Mouse (Mus musculus) forebrain, embryonic 11.5 days (tissue): Measurements from ENCODE around the gene Ptn. TPM values are rescaled to one million over a fixed set of nuclear protein-coding genes. Genes with fewer than 3 reads are reported as not detected.
A peak's percentile ranks its signal among the peaks of the same experiment; 100 is the strongest.

Experiments
- ATAC-seq: fragments of 200-750 bp; cut with Nextera tagmentation; replicated peaks from 2 replicates; pipeline ENCODE4 v1.8.0; 2017; ENCODE audit warnings: moderate TSS enrichment; ENCODE audit not compliant: low FRiP score
- DNase-seq: peaks from one replicate; pipeline ENCODE4 v3.0.0-alpha.2; 2017; ENCODE audit warnings: low spot score
- H3K27ac ChIP-seq: fragments of 300-500 bp; sonication (generic); 2 replicates; pipeline ENCODE4 v1.5.1; 2014; ENCODE audit warnings: low read depth, low read length
- H3K27me3 ChIP-seq: fragments of 300-500 bp; sonication (generic); 2 replicates; pipeline ENCODE4 v1.6.1; 2014; ENCODE audit warnings: mild to moderate bottlenecking, low read length, mixed read lengths; ENCODE audit not compliant: control insufficient read depth, insufficient read depth
- H3K36me3 ChIP-seq: fragments of 300-500 bp; sonication (generic); 2 replicates; pipeline ENCODE4 v1.6.1; 2014; ENCODE audit warnings: mild to moderate bottlenecking, low read length, moderate library complexity, mixed read lengths; ENCODE audit not compliant: control insufficient read depth, insufficient read depth
- H3K4me1 ChIP-seq: fragments of 300-500 bp; sonication (generic); replicated peaks from 2 replicates; pipeline ENCODE4 v1.6.1; 2014; ENCODE audit warnings: low read length, mixed read lengths; ENCODE audit not compliant: control insufficient read depth, insufficient read depth
- H3K4me2 ChIP-seq: fragments of 300-500 bp; sonication (generic); 2 replicates; pipeline ENCODE4 v1.6.1; 2014; ENCODE audit warnings: low read depth, mild to moderate bottlenecking, low read length, moderate library complexity, mixed read lengths; ENCODE audit not compliant: severe bottlenecking
- H3K4me3 ChIP-seq: fragments of 300-500 bp; sonication (generic); 2 replicates; pipeline ENCODE4 v1.5.1; 2014; ENCODE audit warnings: low read depth, low read length
- H3K9ac ChIP-seq: fragments of 300-500 bp; sonication (generic); 2 replicates; pipeline ENCODE4 v1.6.1; 2014; ENCODE audit warnings: low read length
- H3K9me3 ChIP-seq: fragments of 300-500 bp; sonication (generic); 2 replicates; pipeline ENCODE4 v1.6.1; 2016; ENCODE audit warnings: low read length, mixed read lengths; ENCODE audit not compliant: control insufficient read depth
- WGBS: fragments of 180-500 bp; shearing (Covaris S2); extraction: QIAGEN DNeasy Blood & Tissue Kit; methylation state at CpG from one replicate; pipeline ENCODE4 v1.1.7; 2014; 5-methylcytosine and 5-hydroxymethylcytosine counted together
- polyA plus RNA-seq: library from polyadenylated mRNA; unstranded; fragments of >200 nt; fragmentation: Nextera tagmentation; extraction: Ambion mirVana; gene quantifications from 2 replicates; pipeline ENCODE4 v1.2.1, GENCODE M21; 2014

Ptn gene
- polyA plus RNA-seq, 1 experiment from 2014 or later: 192 TPM

- WGBS: 54% methylated on average over 8 of the region's 8 CpGs
- Histone ChIP-seq H3K4me3 (no peak overlapping the region), H3K4me1 (no peaks in the 10 kb centered on the region), H3K27ac (no peak overlapping the region), H3K36me3 (no peaks in the 10 kb centered on the region), H3K9me3 (no peaks in the 10 kb centered on the region), H3K4me2 (no peak overlapping the region), H3K27me3 (no peaks in the 10 kb centered on the region), H3K9ac (no peak overlapping the region)
- ATAC-seq (peak; percentile 90), DNase-seq (peak; percentile 54)
Measured at GRCm38 (mm10) chr6:36819019-36819783, 9.2 kb upstream of the Ptn start.

GRCm38 (mm10) chr6:36818281-36819018, 8.4 kb upstream of the Ptn start:
- Histone ChIP-seq H3K4me2 (no peak overlapping the region), H3K36me3 (no peaks in the 10 kb centered on the region), H3K9me3 (no peaks in the 10 kb centered on the region), H3K9ac (no peak overlapping the region), H3K27ac (no peak overlapping the region), H3K4me1 (no peaks in the 10 kb centered on the region), H3K4me3 (no peak overlapping the region), H3K27me3 (no peaks in the 10 kb centered on the region)
- DNase-seq: no peak
- no peak for ATAC-seq
- WGBS: 86% methylated on average over 4 of the region's 4 CpGs

- no peaks in the 10 kb centered on the region for H3K27me3 ChIP-seq
- H3K4me3 ChIP-seq: no peak overlapping the region
- H3K4me1 ChIP-seq: no peaks in the 10 kb centered on the region
- H3K4me2 ChIP-seq: no peak overlapping the region
- H3K9me3 ChIP-seq: no peaks in the 10 kb centered on the region
- DNase-seq (no peak), ATAC-seq (no peak)
- no peaks in the 10 kb centered on the region for H3K36me3 ChIP-seq
- H3K9ac ChIP-seq: no peak overlapping the region
- no peak overlapping the region for H3K27ac ChIP-seq
- WGBS: 97% methylated on average over 3 of the region's 3 CpGs
Measured at GRCm38 (mm10) chr6:36816666-36817065, 6.6 kb upstream of the Ptn start.

- H3K9me3 ChIP-seq: no peaks in the 10 kb centered on the region
- no peaks in the 10 kb centered on the region for H3K27me3 ChIP-seq
- no peaks in the 10 kb centered on the region; the same call in 1 of the 2 replicates for H3K4me1 ChIP-seq
- ATAC-seq (no peak), DNase-seq (no peak)
- no peak overlapping the region for H3K4me3 ChIP-seq
- H3K9ac ChIP-seq: no peak overlapping the region
- no peak overlapping the region for H3K4me2 ChIP-seq
- 84% methylated on average over 2 of the region's 2 CpGs for WGBS
- H3K27ac ChIP-seq: no peak overlapping the region
- no peaks in the 10 kb centered on the region for H3K36me3 ChIP-seq
Measured at GRCm38 (mm10) chr6:36815992-36816391, 6.0 kb upstream of the Ptn start.

GRCm38 (mm10) chr6:36812666-36813515, 2.9 kb upstream of the Ptn start:
- H3K9ac ChIP-seq: no peak overlapping the region
- H3K27me3 ChIP-seq: no peaks in the 10 kb centered on the region
- DNase-seq: no peak
- H3K9me3 ChIP-seq: no peaks in the 10 kb centered on the region
- no peak overlapping the region for H3K4me3 ChIP-seq
- H3K4me2 ChIP-seq: no peak overlapping the region
- H3K36me3 ChIP-seq: no peaks in the 10 kb centered on the region
- 82% methylated on average over 7 of the region's 7 CpGs for whole genome bisulfite sequencing
- ATAC-seq: no peak
- H3K27ac ChIP-seq: no peak overlapping the region
- H3K4me1 ChIP-seq: peaks cover 4% of the 10 kb centered on the region; the same call in 1 of the 2 replicates

GRCm38 (mm10) chr6:36810448-36810847, 428 bp upstream of the Ptn start:
- H3K9ac ChIP-seq: peak overlapping the region; percentile 80; the same call in 1 of the 2 replicates

GRCm38 (mm10) chr6:36809311-36809726, 701 bp downstream of the Ptn start:
- Histone ChIP-seq H3K4me3 (peak overlapping the region; percentile 52), H3K9ac (peak overlapping the region; percentile 80), H3K4me2 (peak overlapping the region; percentile 78), H3K9me3 (no peaks in the 10 kb centered on the region), H3K36me3 (no peaks in the 10 kb centered on the region), H3K4me1 (peaks cover 5% of the 10 kb centered on the region; the same call in 1 of the 2 replicates), H3K27me3 (peaks cover 3% of the 10 kb centered on the region; the same call in 1 of the 2 replicates), H3K27ac (peak overlapping the region; percentile 65)
- WGBS: under 1% methylated on average over 7 of the region's 7 CpGs
- ATAC-seq: peak; percentile 42
- peak; percentile 59 for DNase-seq

More at GRCm38 (mm10) chr6:36810448-36810847, 428 bp upstream of the Ptn start:
- WGBS: 7% methylated on average over 5 of the region's 5 CpGs
- Histone ChIP-seq H3K36me3 (no peaks in the 10 kb centered on the region), H3K4me3 (peak overlapping the region; percentile 52), H3K4me1 (peaks cover 5% of the 10 kb centered on the region; the same call in 1 of the 2 replicates), H3K27me3 (peaks cover 3% of the 10 kb centered on the region; the same call in 1 of the 2 replicates), H3K9me3 (no peaks in the 10 kb centered on the region), H3K4me2 (peak overlapping the region; percentile 78), H3K27ac (no peak overlapping the region)
- 0 out of 2 replicates have a peak, but pooled peaks have one; percentile 15 for ATAC-seq
- DNase-seq: no peak
